Mouse (Mus musculus) liver, embryonic 14.5 days (tissue): Measurements from ENCODE around the gene Hoxb2. TPM values are rescaled to one million over a fixed set of nuclear protein-coding genes. Genes with fewer than 3 reads are reported as not detected.

Experiments used
- ATAC-seq: fragments of 200-750 bp; cut with Nextera tagmentation; 2 replicates; pipeline ENCODE4 v1.8.0; 2017; ENCODE audit warnings: moderate number of reproducible peaks, mild to moderate bottlenecking, moderate library complexity; ENCODE audit not compliant: insufficient read depth
- DNase-seq, 3 experiments: peaks; one replicate each; pipeline ENCODE4 v3.0.0-alpha.2; 2012 to 2013; ENCODE audit warnings: low read depth in 3 of 3, low spot score in 3 of 3
- H3K27ac ChIP-seq: fragments of 300-500 bp; sonication (generic); 2 replicates; pipeline ENCODE4 v1.5.1; 2014; ENCODE audit warnings: moderate library complexity, mild to moderate bottlenecking, control low read depth, inconsistent platforms
- H3K27me3 ChIP-seq: fragments of 300-500 bp; sonication (generic); 2 replicates; pipeline ENCODE4 v1.6.1; 2014; ENCODE audit warnings: mild to moderate bottlenecking, low read length, moderate library complexity; ENCODE audit not compliant: control insufficient read depth, insufficient read depth
- H3K36me3 ChIP-seq: fragments of 300-500 bp; sonication (generic); replicated peaks from 2 replicates; pipeline ENCODE4 v1.6.1; 2014; ENCODE audit warnings: low read depth; ENCODE audit not compliant: control insufficient read depth, insufficient read depth
- H3K4me1 ChIP-seq, 2 experiments: fragments of 200-500 bp in 1 of 2; fragments of 300-500 bp in 1 of 2; sonication (generic) in 1 of 2; replicated peaks; 2 replicates each; pipeline ENCODE4 v1.6.1; 2012 to 2014; ENCODE audit warnings: antibody characterized with exemption in 1 of 2, inconsistent platforms in 1 of 2, low read length in 1 of 2; ENCODE audit not compliant: control insufficient read depth in 2 of 2, insufficient read depth in 2 of 2
- H3K4me2 ChIP-seq: fragments of 300-500 bp; sonication (generic); 2 replicates; pipeline ENCODE4 v1.6.1; 2014; ENCODE audit warnings: low read depth, mild to moderate bottlenecking, control low read depth, moderate library complexity
- H3K4me3 ChIP-seq, 2 experiments: fragments of 200-500 bp in 1 of 2; fragments of 300-500 bp in 1 of 2; sonication (generic) in 1 of 2; 2 replicates each; pipeline ENCODE4 v1.5.1; 2012 to 2014; ENCODE audit warnings: low read depth in 2 of 2, low read length in 2 of 2, mild to moderate bottlenecking in 2 of 2, control low read depth in 1 of 2, inconsistent platforms in 1 of 2, moderate library complexity in 1 of 2; ENCODE audit not compliant: insufficient read depth in 1 of 2
- H3K9ac ChIP-seq: fragments of 300-500 bp; sonication (generic); replicated peaks from 2 replicates; pipeline ENCODE4 v1.6.1; 2014; ENCODE audit warnings: mild to moderate bottlenecking, control low read depth, moderate library complexity
- H3K9me3 ChIP-seq: fragments of 300-500 bp; sonication (generic); 2 replicates; pipeline ENCODE4 v1.6.1; 2016; ENCODE audit warnings: low read length, mixed read lengths; ENCODE audit not compliant: control insufficient read depth
- CTCF ChIP-seq: IDR thresholded peaks from 2 replicates; pipeline ENCODE4 v1.5.1; 2016; ENCODE audit warnings: antibody characterized with exemption, low read depth, control low read depth
- EP300 ChIP-seq: IDR thresholded peaks from 2 replicates; pipeline ENCODE4 v1.6.1; 2016; ENCODE audit warnings: antibody characterized with exemption, low read depth
- WGBS: fragments of 180-500 bp; shearing (Covaris S2); extraction: QIAGEN DNeasy Blood & Tissue Kit; methylation state at CpG from one replicate; pipeline ENCODE4 v1.1.7; 2014; ENCODE audit not compliant: insufficient replicate concordance; 5-methylcytosine and 5-hydroxymethylcytosine counted together
- polyA plus RNA-seq, 2 experiments: library from polyadenylated mRNA; depleted of rRNA in 1 of 2; stranded (reverse) in 1 of 2; unstranded in 1 of 2; fragments of >200 nt; fragmentation: Nextera tagmentation in 1 of 2; extraction: Ambion mirVana in 1 of 2; gene quantifications; 2 replicates each; pipeline versions ENCODE4 v1.2.1 to v1.2.3; 2012 to 2014

Gene Hoxb2
- polyA plus RNA-seq (2012; rRNA removed) (1.1 TPM in 2 replicates), polyA plus RNA-seq (2014; fragmentation: Nextera tagmentation; extraction: Ambion mirVana) (0.51 and 0.75 TPM in 2 replicates)

GRCm38 (mm10) chr11:96350341-96350624 lies at the start of gene Hoxb2:
Hoxb2 (plus strand) TSS chr11:96350525.
- 29% methylated on average over 2 of the region's 2 CpGs for WGBS

GRCm38 (mm10) chr11:96301064-96301431 lies 49.3 kb upstream of the Hoxb2 start:
- ATAC-seq = no peak
- Histone ChIP-seq H3K4me1 (no peaks in the 10 kb centered on the region), H3K9me3 (no peaks in the 10 kb centered on the region), H3K27me3 (peaks cover 100% of the 10 kb centered on the region), H3K4me2 (no peak overlapping the region), H3K4me3 (no peak overlapping the region), H3K36me3 (no peaks in the 10 kb centered on the region), H3K9ac (no peak overlapping the region), H3K27ac (no peak overlapping the region)
- WGBS = 27% methylated on average over 9 of the region's 10 CpGs
- TF ChIP-seq CTCF (no peak), EP300 (no peak)
- no peak for DNase-seq

More at GRCm38 (mm10) chr11:96350341-96350624, at the start of gene Hoxb2:
- TF ChIP-seq CTCF (no peak), EP300 (no peak)
- Histone ChIP-seq H3K27me3 (peaks cover 89% of the 10 kb centered on the region), H3K27ac (no peak within 1 kb of the TSS), H3K4me1 (0 out of 4 replicates have a peak, but pooled peaks cover 0 to 3% of the 10 kb centered on the region in 2 experiments), H3K4me3 (no peak within 1 kb of the TSS), H3K36me3 (no peaks in the 10 kb centered on the region), H3K9me3 (no peaks in the 10 kb centered on the region), H3K9ac (no peak within 1 kb of the TSS), H3K4me2 (no peak within 1 kb of the TSS)
- ATAC-seq (no peak), DNase-seq (no peak)

- H3K4me2 ChIP-seq = no peak overlapping the region
- ATAC-seq = no peak
- no peak for TF ChIP-seq EP300
- TF ChIP-seq CTCF = no peak
- H3K36me3 ChIP-seq = no peaks in the 10 kb centered on the region
- no peak overlapping the region for H3K4me3 ChIP-seq
- no peaks in the 10 kb centered on the region for H3K9me3 ChIP-seq
- WGBS = 10% methylated on average over 15 of the region's 15 CpGs
- H3K27ac ChIP-seq = no peak overlapping the region
- no peak for DNase-seq
- H3K4me1 ChIP-seq = no peaks in the 10 kb centered on the region
- peaks cover 100% of the 10 kb centered on the region for H3K27me3 ChIP-seq
- H3K9ac ChIP-seq = no peak overlapping the region
Observed at GRCm38 (mm10) chr11:96301837-96302236, 48.5 kb upstream of the Hoxb2 start.

GRCm38 (mm10) chr11:96302381-96303150 lies 47.8 kb upstream of the Hoxb2 start:
- H3K27ac ChIP-seq = no peak overlapping the region
- no peak for DNase-seq

GRCm38 (mm10) chr11:96303151-96304099 lies 46.9 kb upstream of the Hoxb2 start, which contains the start of gene Hoxb5:
Hoxb5 (plus strand) TSS chr11:96303336.
- under 1% methylated on average over 69 of the region's 69 CpGs for WGBS
- peaks cover 97% of the 10 kb centered on the region for H3K27me3 ChIP-seq
- peak within 1 kb of the TSS; percentile 0 to 16; a peak in 3 of 4 replicates for H3K4me3 ChIP-seq
- H3K27ac ChIP-seq = no peak within 1 kb of the TSS
- H3K9ac ChIP-seq = no peak within 1 kb of the TSS
- no peak for ATAC-seq
- no peaks in the 10 kb centered on the region for H3K4me1 ChIP-seq
- DNase-seq = no peak
- no peaks in the 10 kb centered on the region for H3K9me3 ChIP-seq
- TF ChIP-seq CTCF = peak; percentile 79
- TF ChIP-seq EP300 = no peak
- no peaks in the 10 kb centered on the region for H3K36me3 ChIP-seq
- peak within 1 kb of the TSS; percentile 29 for H3K4me2 ChIP-seq

More at GRCm38 (mm10) chr11:96302381-96303150, 47.8 kb upstream of the Hoxb2 start:
- Histone ChIP-seq H3K27me3 (peaks cover 100% of the 10 kb centered on the region), H3K4me1 (no peaks in the 10 kb centered on the region), H3K9me3 (no peaks in the 10 kb centered on the region), H3K9ac (no peak overlapping the region), H3K4me3 (no peak overlapping the region), H3K36me3 (no peaks in the 10 kb centered on the region), H3K4me2 (no peak overlapping the region)
- no peak for ATAC-seq
- 21% methylated on average over 23 of the region's 23 CpGs for WGBS
- no peak for TF ChIP-seq CTCF
- TF ChIP-seq EP300 = no peak
